Comparison of ENCODE assay signal across 13 mouse cellular contexts in the genomic region with DNA sequence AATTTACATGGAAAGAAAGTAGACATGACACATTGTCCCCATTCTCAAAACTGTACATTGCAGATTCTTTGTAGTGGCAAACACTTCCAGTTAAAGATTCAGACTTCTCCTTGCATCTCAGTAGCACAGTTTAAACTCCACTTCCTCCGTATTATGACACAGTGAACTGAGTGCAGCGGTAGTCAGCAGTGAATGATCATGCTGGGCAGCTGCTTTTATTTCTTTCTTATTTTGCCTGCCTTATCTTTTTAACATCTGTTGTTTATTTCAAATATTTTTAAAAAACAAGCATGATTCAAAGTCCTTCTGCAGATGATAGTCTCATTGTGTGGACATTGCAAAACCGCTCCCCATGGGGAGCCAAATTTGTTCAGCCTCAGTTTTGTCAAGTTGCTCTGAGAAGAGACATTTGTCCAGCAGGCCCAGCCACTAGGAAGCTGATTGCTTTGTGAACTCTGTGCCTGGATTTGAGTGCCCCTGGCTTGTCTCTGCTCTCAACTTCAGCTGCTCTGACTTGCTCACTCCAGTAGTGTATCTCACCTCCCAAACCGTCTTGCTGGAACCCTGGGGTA. TPM values are rescaled to one million over a fixed set of nuclear protein-coding genes. Genes with fewer than 3 reads are reported as not detected.
DNase-seq lines count a peak whose midpoint lies in the region; ATAC-seq and TF ChIP-seq lines count a peak whose summit lies in the region.
"Had no signal": no experiment of that assay in that cellular context is flagged by ENCODE, and none has a peak within 500 bp of the region (broad histone marks: within the 10 kb centered on the region; RNA-seq: fewer than 3 reads in every experiment).

No protein-coding gene starts in this region.

- no peak for TF ChIP-seq CTCF in lung, embryonic 14.5 days (IDR thresholded peaks at IDR 0.05; ENCODE audit: low read depth)
- no peak for TF ChIP-seq CTCF in stomach, postnatal 0 days (IDR thresholded peaks at IDR 0.05; ENCODE audit: low read depth)

- H3K27me3 ChIP-seq in heart, embryonic 10.5 days (ENCODE audit: insufficient read depth, poor library complexity, severe bottlenecking) = no peaks in the 10 kb centered on the region
- H3K27me3 ChIP-seq in lung, embryonic 14.5 days (ENCODE audit: insufficient read depth, low read length) = no peaks in the 10 kb centered on the region
- no peaks in the 10 kb centered on the region for H3K27me3 ChIP-seq in stomach, postnatal 0 days (ENCODE audit: control insufficient read depth, insufficient read depth, low read length)
- H3K27me3 ChIP-seq: midbrain, embryonic 15.5 days; neural tube, embryonic 12.5 days had no signal

- no peak overlapping the region; the same call in 1 of the 2 replicates for H3K27ac ChIP-seq in heart, embryonic 10.5 days
- peak overlapping the region; percentile 24; the same call in 1 of the 2 replicates for H3K27ac ChIP-seq in lung, embryonic 14.5 days (ENCODE audit: low read depth)
- no peak overlapping the region for H3K27ac ChIP-seq in stomach, postnatal 0 days (replicated peaks)
- H3K27ac ChIP-seq: midbrain, embryonic 15.5 days; neural tube, embryonic 12.5 days had no signal

- H3K36me3 ChIP-seq in heart, embryonic 10.5 days = no peaks in the 10 kb centered on the region
- H3K36me3 ChIP-seq in lung, embryonic 14.5 days (ENCODE audit: insufficient read depth) = no peaks in the 10 kb centered on the region
- H3K36me3 ChIP-seq in stomach, postnatal 0 days (ENCODE audit: control insufficient read depth, insufficient read depth, low read length) = no peaks in the 10 kb centered on the region
- H3K36me3 ChIP-seq: midbrain, embryonic 15.5 days; neural tube, embryonic 12.5 days had no signal

- H3K4me2 ChIP-seq in lung, embryonic 14.5 days = no peak overlapping the region
- H3K4me2 ChIP-seq in stomach, postnatal 0 days (replicated peaks; ENCODE audit: low read depth) = no peak overlapping the region
- H3K4me2 ChIP-seq: midbrain, embryonic 15.5 days; neural tube, embryonic 12.5 days had no signal

- H3K4me3 ChIP-seq in heart, embryonic 10.5 days = no peak overlapping the region
- no peak overlapping the region for H3K4me3 ChIP-seq in lung, embryonic 14.5 days (ENCODE audit: low read depth, low read length)
- H3K4me3 ChIP-seq in stomach, postnatal 0 days (ENCODE audit: low read depth, low read length) = no peak overlapping the region
- H3K4me3 ChIP-seq: midbrain, embryonic 15.5 days; neural tube, embryonic 12.5 days had no signal

- 50% methylated on average over 4 of the region's 4 CpGs for WGBS in heart, embryonic 10.5 days
- 34% methylated on average over 4 of the region's 4 CpGs for WGBS in lung, embryonic 14.5 days
- WGBS in stomach, postnatal 0 days = 52% methylated on average over 4 of the region's 4 CpGs

- DNase-seq in heart, adult 18-20 months = peak; percentile 51 to 78
- DNase-seq in heart, embryonic 10.5 days (ENCODE audit: low spot score) = no peak
- peak; percentile 22 for DNase-seq in urinary bladder, postnatal 14 days (ENCODE audit: low spot score)
- no peak for DNase-seq in urinary bladder, postnatal 10 days (ENCODE audit: low spot score)
- DNase-seq in lung, embryonic 14.5 days = peak; percentile 54
- no peak for DNase-seq in cerebellum, adult 9-10 months
- no peak for DNase-seq in cerebellum, adult 8-10 months
- DNase-seq in stomach, postnatal 0 days (ENCODE audit: low spot score) = no peak
- DNase-seq: liver; thymus, postnatal 4 days had no signal

- ATAC-seq in lung, embryonic 14.5 days (ENCODE audit: insufficient read depth) = peak; percentile 57; the same call in 1 of the 2 replicates
- ATAC-seq in stomach, postnatal 0 days (ENCODE audit: low FRiP score, low TSS enrichment) = no peak
- ATAC-seq: intestine, postnatal 0 days; midbrain, embryonic 15.5 days had no signal

- no peaks in the 10 kb centered on the region for H3K9me3 ChIP-seq in heart, embryonic 10.5 days
- H3K9me3 ChIP-seq in lung, embryonic 14.5 days (ENCODE audit: low read depth, low read length) = no peaks in the 10 kb centered on the region
- H3K9me3 ChIP-seq in stomach, postnatal 0 days (ENCODE audit: control insufficient read depth, low read length) = no peaks in the 10 kb centered on the region
- H3K9me3 ChIP-seq: midbrain, embryonic 15.5 days; neural tube, embryonic 12.5 days had no signal

- H3K4me1 ChIP-seq in heart, embryonic 10.5 days = peaks cover 6% of the 10 kb centered on the region
- no peaks in the 10 kb centered on the region for H3K4me1 ChIP-seq in lung, embryonic 14.5 days (ENCODE audit: insufficient read depth)
- no peaks in the 10 kb centered on the region for H3K4me1 ChIP-seq in stomach, postnatal 0 days (replicated peaks; ENCODE audit: control insufficient read depth, insufficient read depth)
- H3K4me1 ChIP-seq: midbrain, embryonic 15.5 days; neural tube, embryonic 12.5 days had no signal

- no peak for TF ChIP-seq EP300 in stomach, postnatal 0 days (optimal IDR thresholded peaks at IDR 0.05)

- no peak overlapping the region for H3K9ac ChIP-seq in lung, embryonic 14.5 days
- H3K9ac ChIP-seq in stomach, postnatal 0 days (ENCODE audit: low read length) = no peak overlapping the region
- H3K9ac ChIP-seq: midbrain, embryonic 15.5 days; neural tube, embryonic 12.5 days had no signal

RNA-seq across cellular contexts. Expression of gene Plxdc2, which starts 9.8 kb away (rescaled TPM):
- total RNA-seq in heart, adult 18-20 months (2021) = 10 to 100 TPM; 17.2 to 22.5 TPM
- 16.8 and 20.4 TPM in 2 replicates for polyA plus RNA-seq in heart, embryonic 10.5 days (2016; fragmentation: Nextera tagmentation; extraction: Ambion mirVana)
- 66.6 and 71.1 TPM in 2 replicates for polyA plus RNA-seq in lung, embryonic 14.5 days (2014; fragmentation: Nextera tagmentation; extraction: Ambion mirVana)
- 34.0 and 34.3 TPM in 2 replicates for polyA plus RNA-seq in stomach, postnatal 0 days (2015; fragmentation: Nextera tagmentation; extraction: Ambion mirVana)

Comparison
In these comparisons a context has a peak if more than half of its experiments do, and no peak if none do; other contexts are left out.
1. DNase-seq: peak in heart, adult 18-20 months (2 of 2), urinary bladder, postnatal 14 days (single experiment) and lung, embryonic 14.5 days (single experiment); none in heart, embryonic 10.5 days (single experiment), urinary bladder, postnatal 10 days (single experiment), cerebellum, adult 9-10 months (single experiment), cerebellum, adult 8-10 months (single experiment) and stomach, postnatal 0 days (single experiment).